Mouse (Mus musculus): ENCODE data around the gene Pcx.

Pcx gene

DNA sequence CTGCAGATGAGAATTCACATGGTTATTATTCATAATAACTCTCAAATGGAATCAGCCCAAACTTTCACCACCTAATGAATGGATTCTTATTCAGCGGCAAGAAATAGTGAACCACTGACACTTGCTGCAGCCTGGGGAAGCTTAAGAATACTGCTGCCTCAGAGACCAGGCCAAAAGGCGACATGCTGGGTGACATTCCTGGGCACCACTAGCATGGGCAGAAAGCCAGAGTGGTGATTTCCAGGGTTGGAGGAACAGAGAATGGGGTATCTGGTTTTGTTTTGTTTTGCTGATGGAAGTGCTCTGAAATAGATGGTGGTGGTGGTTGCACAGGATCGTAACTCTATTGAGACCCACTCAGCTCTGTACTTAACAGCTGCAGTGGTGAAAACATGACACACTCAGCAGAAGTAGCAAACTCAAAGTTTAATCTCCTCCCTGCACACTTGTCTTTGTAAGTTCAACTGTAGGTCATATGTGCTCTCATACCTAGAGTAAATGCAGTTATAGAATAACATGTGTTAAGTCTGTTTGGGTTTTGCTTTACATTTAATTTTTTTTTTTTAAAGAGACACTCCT, 38.1 kb downstream of the Pcx start:
- no peak for DNase-seq (ENCODE audit: low read depth, low spot score)

DNA sequence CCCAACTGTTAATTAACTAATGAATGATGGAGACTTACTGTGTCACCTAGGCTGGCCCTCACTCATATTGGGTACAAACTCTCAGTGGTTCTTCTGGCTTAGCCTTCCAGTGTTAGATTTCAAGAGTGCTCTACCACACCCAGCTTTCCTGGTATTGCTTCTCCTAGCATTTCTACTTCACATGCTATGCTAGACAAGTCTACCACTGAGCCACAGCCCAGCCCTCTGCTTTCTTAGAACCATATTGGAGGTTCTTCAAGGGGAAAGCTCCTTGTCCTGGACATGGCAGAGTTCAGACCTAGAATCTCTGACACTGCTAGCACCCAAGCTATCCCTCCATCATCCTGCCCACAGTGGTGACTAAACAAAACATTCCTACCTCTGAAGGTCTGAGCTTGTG, 44.0 kb downstream of the Pcx start:
- peak; percentile 68 for DNase-seq (ENCODE audit: low read depth, low spot score)

GRCm38 (mm10) chr19:4555086-4555485, 44.8 kb downstream of the Pcx start:
- no peak for DNase-seq (ENCODE audit: low read depth, low spot score)

- DNase-seq (ENCODE audit: low read depth, low spot score): no peak
These were observed 46.5 kb downstream of the Pcx start for GRCm38 (mm10) chr19:4556787-4557186.

DNA sequence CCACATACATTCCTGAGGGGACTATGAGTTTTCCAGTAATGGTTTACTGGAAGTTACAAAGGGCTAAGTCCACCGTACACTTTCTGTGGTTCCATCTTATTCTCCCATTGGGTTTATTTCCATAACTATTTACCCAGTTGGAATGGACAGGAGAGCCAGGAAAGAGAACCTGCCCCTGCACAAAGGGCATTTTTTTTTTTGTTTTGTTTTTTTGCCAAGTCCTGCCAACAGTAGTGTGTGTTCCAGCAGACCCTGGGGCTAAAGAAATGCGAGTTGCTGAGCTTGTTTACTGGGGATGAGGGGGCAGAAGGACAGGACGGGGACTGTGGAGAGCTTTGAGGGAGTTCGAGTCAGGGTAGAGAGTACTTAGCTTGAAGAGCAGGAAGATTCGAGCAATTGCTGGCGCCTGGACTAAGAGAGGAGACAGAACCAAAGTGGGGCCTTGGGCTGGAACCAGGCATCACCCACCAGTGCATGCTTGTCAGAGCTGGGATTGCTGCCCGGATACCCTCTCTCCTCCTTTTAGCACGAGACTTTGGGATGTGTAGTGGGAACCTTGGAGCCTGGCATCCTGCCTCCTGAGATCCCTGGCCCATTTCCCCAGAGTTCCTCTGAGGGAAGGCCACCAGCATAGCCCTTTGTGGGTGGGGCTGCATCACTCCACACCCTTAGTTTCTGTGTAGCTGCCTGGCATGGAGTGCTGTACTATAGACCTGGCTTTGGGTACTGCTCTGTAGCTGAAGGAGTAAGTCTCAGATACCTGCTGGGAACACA, 47.7 kb downstream of the Pcx start:
- DNase-seq (ENCODE audit: low read depth, low spot score): no peak

DNA sequence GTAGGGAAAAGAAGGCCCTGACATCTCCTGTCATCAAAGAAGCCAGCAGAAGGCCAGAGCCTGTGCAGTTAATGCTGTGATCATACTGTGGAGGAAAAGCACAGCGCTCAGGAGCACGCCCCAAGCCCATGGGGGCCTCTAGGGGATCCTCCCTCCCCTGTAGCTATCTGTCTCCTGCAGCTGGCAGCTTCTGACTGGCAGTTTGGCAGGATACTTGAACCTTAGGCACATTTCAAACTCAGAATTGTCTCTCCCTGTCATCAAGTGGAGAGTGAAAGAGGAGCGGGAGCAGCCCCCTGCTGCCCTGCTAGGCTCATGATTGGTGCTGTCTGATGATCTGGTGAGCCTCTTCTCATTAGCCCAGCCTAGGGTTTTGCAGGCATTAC, 48.3 kb downstream of the Pcx start:
- DNase-seq (ENCODE audit: low read depth, low spot score): peak; percentile 92

- no peak for DNase-seq (ENCODE audit: low read depth, low spot score)
These were observed 48.7 kb downstream of the Pcx start for GRCm38 (mm10) chr19:4559011-4559410.

GRCm38 (mm10) chr19:4559588-4559987, 49.3 kb downstream of the Pcx start:
- no peak for DNase-seq (ENCODE audit: low read depth, low spot score)

DNA sequence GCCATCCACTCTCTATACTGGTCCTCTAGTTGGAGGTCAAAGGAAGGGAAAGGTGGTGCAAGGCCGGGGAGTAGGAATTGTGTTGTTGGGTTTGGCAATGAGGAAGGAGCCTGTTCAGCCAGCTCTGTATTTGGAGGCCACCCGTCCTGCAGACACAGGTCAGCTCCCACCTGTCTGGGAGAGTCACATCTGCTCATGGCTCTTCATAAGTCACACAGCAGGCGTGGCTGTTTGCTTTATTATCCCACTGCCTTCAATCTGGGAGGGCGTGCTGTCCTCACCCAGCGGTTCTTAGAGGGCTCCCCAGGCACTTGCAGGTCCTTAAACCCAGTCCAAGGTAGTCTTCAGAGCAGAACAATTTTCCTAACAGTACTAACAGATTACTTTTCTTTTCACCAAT, 49.9 kb downstream of the Pcx start:
- DNase-seq (ENCODE audit: low read depth, low spot score): no peak

GRCm38 (mm10) chr19:4565678-4566077, 55.4 kb downstream of the Pcx start:
- DNase-seq (ENCODE audit: low read depth, low spot score): no peak

DNA sequence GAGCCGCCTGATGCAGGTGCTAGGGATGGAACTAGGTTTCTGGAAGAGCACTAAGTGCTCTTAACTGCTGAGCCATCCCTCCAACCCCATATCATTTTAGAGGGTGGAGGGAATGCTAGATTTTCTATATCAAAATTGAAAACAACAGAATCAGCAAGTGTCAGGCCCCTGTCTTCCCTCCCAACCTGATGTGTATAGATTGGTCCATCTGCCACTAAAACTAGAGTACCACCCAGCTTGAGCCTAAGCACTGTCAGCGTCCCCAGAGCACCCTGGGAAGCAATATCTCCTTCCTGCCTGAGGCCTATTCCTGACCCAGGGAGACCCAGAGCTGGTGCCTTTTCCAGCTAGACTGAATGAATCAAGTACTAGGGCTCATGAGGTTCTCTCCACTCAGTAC, 56.6 kb downstream of the Pcx start:
- DNase-seq (ENCODE audit: low read depth, low spot score): no peak

GRCm38 (mm10) chr19:4567665-4568064, 57.4 kb downstream of the Pcx start:
- DNase-seq (ENCODE audit: low read depth, low spot score): no peak

GRCm38 (mm10) chr19:4568832-4569231, 58.6 kb downstream of the Pcx start:
- DNase-seq (ENCODE audit: low read depth, low spot score): peak; percentile 82

GRCm38 (mm10) chr19:4569356-4570236, 59.3 kb downstream of the Pcx start:
- no peak for DNase-seq (ENCODE audit: low read depth, low spot score)

- DNase-seq (ENCODE audit: low read depth, low spot score): no peak
These were observed 60.0 kb downstream of the Pcx start for GRCm38 (mm10) chr19:4570237-4570613.

DNA sequence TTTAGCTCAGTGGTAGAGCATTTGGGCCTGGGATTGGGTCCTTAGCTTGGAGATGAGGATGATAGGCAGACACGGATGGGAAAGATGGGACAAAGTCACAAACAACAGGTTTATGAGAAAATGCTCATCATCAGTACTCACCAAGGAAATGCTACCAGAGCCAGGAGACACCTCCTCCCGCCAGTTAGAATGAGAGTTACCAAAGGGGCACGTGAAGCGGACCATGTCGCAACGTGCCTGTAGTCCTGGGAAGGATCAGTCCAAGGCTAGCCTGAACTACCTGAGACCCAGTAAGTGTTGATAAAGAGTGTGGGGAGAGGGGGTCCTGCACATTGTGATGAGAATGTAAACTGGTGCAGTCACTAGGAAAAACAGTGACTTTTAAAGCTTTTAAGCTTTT, 60.5 kb downstream of the Pcx start:
- DNase-seq (ENCODE audit: low read depth, low spot score): no peak

- DNase-seq (ENCODE audit: low read depth, low spot score): no peak
These were observed 61.4 kb downstream of the Pcx start for GRCm38 (mm10) chr19:4571658-4572057.

- no peak for DNase-seq (ENCODE audit: low read depth, low spot score)
These were observed 61.8 kb downstream of the Pcx start for GRCm38 (mm10) chr19:4572061-4572460.

GRCm38 (mm10) chr19:4572467-4572866, 62.2 kb downstream of the Pcx start:
- no peak for DNase-seq (ENCODE audit: low read depth, low spot score)

DNA sequence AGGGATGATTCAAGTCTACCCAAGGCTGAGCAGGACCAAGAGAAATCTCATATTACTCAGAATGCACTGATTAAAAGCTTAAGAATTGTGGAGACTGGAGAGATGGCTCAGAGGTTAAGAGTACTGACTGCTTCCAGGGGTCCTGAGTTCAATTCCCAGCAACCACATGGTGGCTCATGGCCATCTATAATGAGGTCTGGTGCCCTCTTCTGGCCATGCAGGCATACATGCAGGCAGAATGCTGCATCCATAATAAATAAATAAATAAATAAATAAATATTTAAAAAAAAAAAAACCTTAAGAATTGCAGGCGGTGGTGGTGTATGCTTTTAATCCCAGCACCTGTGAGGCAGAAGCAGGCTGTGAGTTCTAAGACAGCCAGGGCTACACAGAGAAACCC, 63.0 kb downstream of the Pcx start:
- no peak for DNase-seq (ENCODE audit: low read depth, low spot score)

DNA sequence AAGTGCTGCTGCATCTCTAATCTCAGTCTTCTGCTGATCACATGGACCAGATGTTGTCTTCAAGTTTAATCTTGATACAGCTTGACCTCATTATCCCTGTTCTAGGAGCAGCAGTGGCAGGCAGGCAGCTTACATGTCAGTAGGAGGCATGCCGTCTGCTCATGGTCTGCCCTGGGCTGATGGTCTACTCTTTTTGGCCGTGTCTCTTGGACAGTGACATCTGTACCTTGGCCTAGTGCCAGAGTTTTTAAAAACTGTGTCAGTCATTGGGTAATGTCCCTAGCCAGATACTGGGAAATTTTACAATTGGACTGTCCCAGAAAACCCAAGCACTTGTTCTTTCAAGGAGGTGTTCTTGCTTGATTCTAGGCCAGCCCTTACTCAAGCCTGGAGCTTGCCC, 68.5 kb downstream of the Pcx start:
- no peak for DNase-seq (ENCODE audit: low read depth, low spot score)

GRCm38 (mm10) chr19:4579296-4579695, 69.0 kb downstream of the Pcx start:
- DNase-seq (ENCODE audit: low read depth, low spot score): no peak

GRCm38 (mm10) chr19:4583856-4584255, 73.6 kb downstream of the Pcx start:
- DNase-seq (ENCODE audit: low read depth, low spot score): no peak
